Mouse (Mus musculus) neural tube, embryonic 15.5 days (tissue): ENCODE measurements around the gene Vkorc1l1. TPM values are rescaled to one million over a fixed set of nuclear protein-coding genes. Genes with fewer than 3 reads are reported as not detected.

ENCODE experiments used
- ATAC-seq: fragments of 200-750 bp; cut with Nextera tagmentation; 2 replicates; pipeline ENCODE4 v1.8.0; 2017; ENCODE audit warnings: mild to moderate bottlenecking, moderate TSS enrichment, moderate library complexity; ENCODE audit not compliant: low FRiP score
- H3K27ac ChIP-seq: fragments of 300-500 bp; sonication (generic); replicated peaks from 2 replicates; pipeline ENCODE4 v1.5.1; 2015; ENCODE audit warnings: mild to moderate bottlenecking, inconsistent platforms
- H3K27me3 ChIP-seq: fragments of 300-500 bp; sonication (generic); replicated peaks from 2 replicates; pipeline ENCODE4 v1.6.1; 2015; ENCODE audit warnings: inconsistent platforms
- H3K36me3 ChIP-seq: fragments of 300-500 bp; sonication (generic); 2 replicates; pipeline ENCODE4 v1.6.1; 2015; ENCODE audit warnings: inconsistent platforms
- H3K4me1 ChIP-seq: fragments of 300-500 bp; sonication (generic); 2 replicates; pipeline ENCODE4 v1.6.1; 2015; ENCODE audit warnings: inconsistent platforms
- H3K4me2 ChIP-seq: fragments of 300-500 bp; sonication (generic); 2 replicates; pipeline ENCODE4 v1.6.1; 2015; ENCODE audit warnings: inconsistent platforms, mild to moderate bottlenecking, moderate library complexity
- H3K4me3 ChIP-seq: fragments of 300-500 bp; sonication (generic); replicated peaks from 2 replicates; pipeline ENCODE4 v1.5.1; 2015; ENCODE audit warnings: mild to moderate bottlenecking, inconsistent platforms
- H3K9ac ChIP-seq: fragments of 300-500 bp; sonication (generic); replicated peaks from 2 replicates; pipeline ENCODE4 v1.6.1; 2015; ENCODE audit warnings: mild to moderate bottlenecking, inconsistent platforms
- H3K9me3 ChIP-seq: fragments of 300-500 bp; sonication (generic); replicated peaks from 2 replicates; pipeline ENCODE4 v1.6.1; 2016; ENCODE audit warnings: inconsistent platforms
- WGBS: fragments of 180-500 bp; shearing (Covaris S2); methylation state at CpG from one replicate; pipeline ENCODE4 v1.1.7; 2015; ENCODE audit warnings: mixed read lengths; 5-methylcytosine and 5-hydroxymethylcytosine counted together
- polyA plus RNA-seq: library from polyadenylated mRNA; unstranded; fragments of >200 nt; fragmentation: Nextera tagmentation; extraction: Ambion mirVana; gene quantifications from 2 replicates; pipeline ENCODE4 v1.2.1, GENCODE M21; 2015

The Vkorc1l1 gene
- polyA plus RNA-seq, 1 experiment from 2014 or later = 30.5 TPM

DNA sequence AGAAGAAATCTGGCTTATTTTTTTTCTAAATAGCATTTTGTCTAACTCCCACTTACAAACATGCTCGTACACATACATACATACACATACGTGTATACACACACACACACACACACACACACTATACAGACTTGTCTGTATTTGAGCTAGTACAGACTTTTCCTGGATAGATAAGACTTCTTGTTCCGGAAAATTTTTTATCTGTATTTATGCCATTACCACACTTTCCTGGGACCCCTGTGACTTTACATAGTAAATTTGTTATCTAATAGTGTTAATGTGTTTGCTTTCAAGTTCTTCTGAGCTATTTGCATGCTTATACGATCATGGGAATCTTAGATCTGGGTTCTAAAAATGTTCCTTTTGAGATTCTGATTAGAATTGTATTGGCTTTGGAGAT lies 10.4 kb downstream of the Vkorc1l1 start:
- no peak overlapping the region for H3K9ac ChIP-seq
- H3K27ac ChIP-seq = no peak overlapping the region
- H3K4me3 ChIP-seq = no peak overlapping the region
- WGBS = 93% methylated on average over 4 of the region's 4 CpGs
- no peak overlapping the region for H3K4me2 ChIP-seq
- no peaks in the 10 kb centered on the region for H3K9me3 ChIP-seq
- H3K27me3 ChIP-seq = no peaks in the 10 kb centered on the region
- H3K4me1 ChIP-seq = no peaks in the 10 kb centered on the region
- ATAC-seq = no peak
- no peaks in the 10 kb centered on the region for H3K36me3 ChIP-seq

DNA sequence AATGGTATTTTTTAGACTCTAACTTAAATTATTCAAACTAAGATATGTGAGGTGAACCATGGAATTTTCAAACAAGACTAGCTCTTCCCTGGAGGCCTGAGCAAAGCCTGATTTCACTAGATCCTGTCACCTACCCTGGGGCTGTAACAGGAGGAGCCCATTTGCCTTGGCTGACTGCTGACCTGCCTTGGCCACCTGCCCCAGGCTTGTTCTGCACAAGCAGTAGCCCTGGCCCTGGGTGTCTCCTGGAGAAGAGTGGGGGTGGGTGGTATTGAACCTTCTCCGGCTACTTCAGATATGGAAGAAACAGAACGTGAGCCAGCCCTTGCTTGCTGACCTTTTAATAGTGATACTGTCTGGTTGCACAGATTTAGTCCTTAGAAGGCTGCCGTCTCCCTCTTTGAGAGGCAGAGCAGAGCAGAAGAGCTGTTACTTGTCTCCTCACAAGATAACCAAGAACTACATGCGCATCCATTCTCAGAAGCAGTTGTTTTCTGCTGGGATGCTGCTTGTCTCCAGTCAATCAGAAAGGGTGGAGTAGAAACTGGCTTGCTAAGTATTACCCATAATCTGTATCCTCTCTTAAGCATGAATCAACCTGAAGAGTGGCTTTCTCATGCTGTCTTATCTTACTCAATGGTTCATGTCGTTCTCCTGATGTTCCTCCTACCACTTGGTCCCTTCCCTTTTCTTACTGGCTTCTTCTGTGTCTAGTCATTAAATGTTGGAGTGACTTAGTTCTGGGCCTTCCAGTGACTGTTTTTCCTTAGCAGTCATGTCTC lies 12.9 kb downstream of the Vkorc1l1 start:
- no peak for ATAC-seq
- Histone ChIP-seq H3K27ac (no peak overlapping the region), H3K4me2 (no peak overlapping the region), H3K9me3 (no peaks in the 10 kb centered on the region), H3K9ac (no peak overlapping the region), H3K4me1 (no peaks in the 10 kb centered on the region), H3K36me3 (no peaks in the 10 kb centered on the region), H3K4me3 (no peak overlapping the region), H3K27me3 (no peaks in the 10 kb centered on the region)
- 91% methylated on average over 5 of the region's 5 CpGs for WGBS

- WGBS = 86% methylated on average over 6 of the region's 6 CpGs
- no peaks in the 10 kb centered on the region for H3K27me3 ChIP-seq
Observed at GRCm38 (mm10) chr5:129955792-129956191, 14.0 kb downstream of the Vkorc1l1 start.

GRCm38 (mm10) chr5:129963224-129963623 lies 21.5 kb downstream of the Vkorc1l1 start:
- 84% methylated on average over 4 of the region's 4 CpGs for WGBS
- H3K4me3 ChIP-seq = no peak overlapping the region
- ATAC-seq = no peak

More at GRCm38 (mm10) chr5:129955792-129956191, 14.0 kb downstream of the Vkorc1l1 start:
- Histone ChIP-seq H3K36me3 (no peaks in the 10 kb centered on the region), H3K9me3 (no peaks in the 10 kb centered on the region), H3K4me3 (no peak overlapping the region), H3K27ac (no peak overlapping the region), H3K9ac (no peak overlapping the region), H3K4me2 (no peak overlapping the region), H3K4me1 (no peaks in the 10 kb centered on the region)
- ATAC-seq = no peak

GRCm38 (mm10) chr5:129966448-129966847 lies 24.7 kb downstream of the Vkorc1l1 start:
- no peak overlapping the region for H3K9ac ChIP-seq

More at GRCm38 (mm10) chr5:129963224-129963623, 21.5 kb downstream of the Vkorc1l1 start:
- Histone ChIP-seq H3K4me1 (no peaks in the 10 kb centered on the region), H3K36me3 (no peaks in the 10 kb centered on the region), H3K27me3 (no peaks in the 10 kb centered on the region), H3K9me3 (no peaks in the 10 kb centered on the region), H3K9ac (no peak overlapping the region), H3K27ac (no peak overlapping the region), H3K4me2 (no peak overlapping the region)

GRCm38 (mm10) chr5:129968417-129968816 lies 26.6 kb downstream of the Vkorc1l1 start:
- Histone ChIP-seq H3K9ac (no peak overlapping the region), H3K4me2 (no peak overlapping the region), H3K4me3 (no peak overlapping the region), H3K36me3 (no peaks in the 10 kb centered on the region), H3K27ac (no peak overlapping the region), H3K4me1 (no peaks in the 10 kb centered on the region), H3K9me3 (no peaks in the 10 kb centered on the region), H3K27me3 (no peaks in the 10 kb centered on the region)
- WGBS = 83% methylated on average over 7 of the region's 7 CpGs
- ATAC-seq = no peak

More at GRCm38 (mm10) chr5:129966448-129966847, 24.7 kb downstream of the Vkorc1l1 start:
- WGBS = 92% methylated on average over 3 of the region's 3 CpGs
- Histone ChIP-seq H3K27me3 (no peaks in the 10 kb centered on the region), H3K36me3 (no peaks in the 10 kb centered on the region), H3K4me3 (no peak overlapping the region), H3K27ac (no peak overlapping the region), H3K4me1 (no peaks in the 10 kb centered on the region), H3K9me3 (no peaks in the 10 kb centered on the region), H3K4me2 (no peak overlapping the region)
- ATAC-seq = no peak

- no peak overlapping the region for H3K4me2 ChIP-seq
- WGBS = 93% methylated on average over 4 of the region's 4 CpGs
- no peaks in the 10 kb centered on the region for H3K9me3 ChIP-seq
- no peak overlapping the region for H3K4me3 ChIP-seq
- no peaks in the 10 kb centered on the region for H3K4me1 ChIP-seq
- no peak for ATAC-seq
- no peaks in the 10 kb centered on the region for H3K36me3 ChIP-seq
- no peak overlapping the region for H3K9ac ChIP-seq
- no peak overlapping the region for H3K27ac ChIP-seq
- no peaks in the 10 kb centered on the region for H3K27me3 ChIP-seq
Observed at GRCm38 (mm10) chr5:129971491-129971890, 29.7 kb downstream of the Vkorc1l1 start.

DNA sequence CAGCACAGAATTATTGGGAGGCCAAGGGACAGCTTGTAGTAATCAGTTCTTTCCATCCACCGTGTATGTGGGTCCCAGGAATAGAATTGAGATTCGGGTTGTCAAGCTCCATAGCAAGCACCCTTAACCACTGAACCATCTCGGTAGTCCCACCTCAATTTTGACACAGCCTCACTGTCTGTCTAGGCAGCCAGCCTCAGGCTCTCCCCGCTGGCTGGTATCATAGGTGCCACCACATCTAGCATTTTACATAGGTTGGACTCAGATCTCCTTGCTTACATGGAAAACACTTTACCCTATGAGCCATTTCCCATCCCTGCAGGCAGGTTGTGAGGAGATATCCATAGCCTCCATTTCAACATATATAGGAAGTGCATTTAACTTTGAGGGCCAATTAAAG lies 32.6 kb downstream of the Vkorc1l1 start:
- H3K9me3 ChIP-seq = no peaks in the 10 kb centered on the region
- H3K4me3 ChIP-seq = no peak overlapping the region
- no peak overlapping the region for H3K9ac ChIP-seq
- no peak overlapping the region for H3K4me2 ChIP-seq
- H3K27ac ChIP-seq = no peak overlapping the region
- no peaks in the 10 kb centered on the region for H3K27me3 ChIP-seq
- WGBS = 93% methylated on average over 4 of the region's 4 CpGs
- H3K4me1 ChIP-seq = no peaks in the 10 kb centered on the region
- ATAC-seq = no peak
- no peaks in the 10 kb centered on the region for H3K36me3 ChIP-seq

- Histone ChIP-seq H3K9me3 (no peaks in the 10 kb centered on the region), H3K4me2 (no peak overlapping the region), H3K27me3 (no peaks in the 10 kb centered on the region), H3K4me1 (0 out of 2 replicates have a peak, but pooled peaks cover 4% of the 10 kb centered on the region), H3K36me3 (no peaks in the 10 kb centered on the region), H3K9ac (no peak overlapping the region), H3K27ac (no peak overlapping the region), H3K4me3 (no peak overlapping the region)
- WGBS = 93% methylated on average over 4 of the region's 4 CpGs
- ATAC-seq = no peak
Observed at GRCm38 (mm10) chr5:129974866-129975311, 33.1 kb downstream of the Vkorc1l1 start.

GRCm38 (mm10) chr5:129977768-129978167 lies 36.0 kb downstream of the Vkorc1l1 start:
- no peak for ATAC-seq
- WGBS = 84% methylated on average over 4 of the region's 4 CpGs
- Histone ChIP-seq H3K9ac (no peak overlapping the region), H3K4me1 (0 out of 2 replicates have a peak, but pooled peaks cover 5% of the 10 kb centered on the region), H3K27me3 (no peaks in the 10 kb centered on the region), H3K4me2 (no peak overlapping the region), H3K36me3 (no peaks in the 10 kb centered on the region; the same call in 1 of the 2 replicates), H3K9me3 (no peaks in the 10 kb centered on the region), H3K27ac (no peak overlapping the region), H3K4me3 (no peak overlapping the region)

DNA sequence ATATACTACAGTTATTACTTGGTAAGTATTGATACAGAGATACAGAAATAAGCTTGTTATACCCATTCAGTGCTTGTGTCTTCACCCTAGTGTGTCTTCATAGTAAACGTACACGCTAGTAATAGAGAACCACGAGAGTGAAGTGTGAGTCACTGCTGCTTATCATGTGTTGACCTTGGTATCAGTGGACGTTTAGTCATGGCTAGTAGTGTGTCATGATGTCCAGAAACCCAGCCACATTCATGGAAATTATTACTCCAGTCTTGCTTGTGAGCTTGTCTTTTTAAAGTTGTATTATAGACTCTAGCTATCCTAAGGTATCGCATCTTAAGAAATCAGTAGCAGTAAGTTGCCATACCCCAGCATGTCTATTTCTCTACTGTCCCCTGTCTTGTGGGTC lies 36.8 kb downstream of the Vkorc1l1 start:
- peaks cover 8% of the 10 kb centered on the region for H3K36me3 ChIP-seq
- H3K27ac ChIP-seq = no peak overlapping the region
- no peak overlapping the region for H3K4me2 ChIP-seq
- no peaks in the 10 kb centered on the region for H3K27me3 ChIP-seq
- H3K4me3 ChIP-seq = no peak overlapping the region
- no peaks in the 10 kb centered on the region for H3K9me3 ChIP-seq
- H3K4me1 ChIP-seq = 0 out of 2 replicates have a peak, but pooled peaks cover 5% of the 10 kb centered on the region
- ATAC-seq = no peak
- no peak overlapping the region for H3K9ac ChIP-seq
- 90% methylated on average over 5 of the region's 5 CpGs for WGBS

DNA sequence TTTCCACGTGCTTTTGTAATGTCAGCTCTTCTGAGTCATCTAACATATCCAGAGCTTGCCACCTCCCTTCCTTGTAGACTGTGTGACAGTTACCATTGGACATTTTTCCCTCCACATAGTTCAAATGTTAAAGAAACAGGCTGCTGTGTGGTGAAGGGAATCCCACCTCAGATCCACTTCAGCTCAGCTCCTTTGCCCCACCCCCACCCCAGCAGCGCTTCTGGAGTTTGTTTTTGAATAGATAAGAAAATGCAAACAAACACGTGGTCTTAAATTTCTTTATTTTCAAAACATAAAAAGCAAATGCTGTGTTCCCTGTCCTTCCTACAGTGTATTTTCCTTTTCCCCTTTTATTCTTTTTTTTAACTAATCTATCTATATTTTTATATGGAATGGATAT lies 38.4 kb downstream of the Vkorc1l1 start:
- 79% methylated on average over 3 of the region's 3 CpGs for WGBS
- no peak overlapping the region for H3K4me3 ChIP-seq
- H3K9me3 ChIP-seq = no peaks in the 10 kb centered on the region
- H3K27me3 ChIP-seq = no peaks in the 10 kb centered on the region
- ATAC-seq = no peak
- 0 out of 2 replicates have a peak, but pooled peaks cover 5% of the 10 kb centered on the region for H3K4me1 ChIP-seq
- no peak overlapping the region for H3K4me2 ChIP-seq
- peaks cover 14% of the 10 kb centered on the region for H3K36me3 ChIP-seq
- no peak overlapping the region for H3K9ac ChIP-seq
- H3K27ac ChIP-seq = no peak overlapping the region
